Mouse (Mus musculus): ENCODE measurements around the gene Cideb. TPM values are rescaled to one million over a fixed set of nuclear protein-coding genes. Genes with fewer than 3 reads are reported as not detected.

Cideb gene
- polyA plus RNA-seq, 1 experiment from 2014 or later: 1.0 TPM

DNA sequence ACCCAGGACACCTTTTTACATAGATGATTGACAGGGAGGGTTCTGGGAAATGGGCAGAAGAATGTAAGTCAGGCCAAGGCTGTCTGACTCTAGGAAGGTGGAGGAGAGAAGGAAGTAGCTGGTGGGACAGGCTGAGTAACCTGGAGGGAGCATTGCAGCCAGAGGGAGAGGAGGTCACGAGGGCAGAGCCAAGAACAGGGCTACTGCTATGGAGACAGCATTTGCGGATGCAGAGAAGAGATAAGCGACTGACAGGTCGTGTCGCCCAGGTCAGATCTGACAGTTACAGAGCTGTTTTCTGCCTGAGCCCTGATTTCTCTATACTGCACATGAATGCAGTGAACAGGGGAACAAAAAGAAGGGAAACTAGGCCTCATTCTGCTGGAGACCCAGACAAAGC is 50.9 kb downstream of the Cideb start:
- 58% methylated on average over 5 of the region's 5 CpGs for WGBS
- no peak for ATAC-seq (ENCODE audit: insufficient number of reproducible peaks, low FRiP score)
- Histone ChIP-seq H3K27ac (ENCODE audit: poor library complexity, severe bottlenecking) (no peak overlapping the region), H3K4me1 (replicated peaks) (no peaks in the 10 kb centered on the region), H3K9me3 (replicated peaks) (no peaks in the 10 kb centered on the region), H3K4me2 (no peak overlapping the region), H3K9ac (no peak overlapping the region), H3K27me3 (replicated peaks) (peaks cover 23% of the 10 kb centered on the region), H3K36me3 (no peaks in the 10 kb centered on the region), H3K4me3 (no peak overlapping the region)

DNA sequence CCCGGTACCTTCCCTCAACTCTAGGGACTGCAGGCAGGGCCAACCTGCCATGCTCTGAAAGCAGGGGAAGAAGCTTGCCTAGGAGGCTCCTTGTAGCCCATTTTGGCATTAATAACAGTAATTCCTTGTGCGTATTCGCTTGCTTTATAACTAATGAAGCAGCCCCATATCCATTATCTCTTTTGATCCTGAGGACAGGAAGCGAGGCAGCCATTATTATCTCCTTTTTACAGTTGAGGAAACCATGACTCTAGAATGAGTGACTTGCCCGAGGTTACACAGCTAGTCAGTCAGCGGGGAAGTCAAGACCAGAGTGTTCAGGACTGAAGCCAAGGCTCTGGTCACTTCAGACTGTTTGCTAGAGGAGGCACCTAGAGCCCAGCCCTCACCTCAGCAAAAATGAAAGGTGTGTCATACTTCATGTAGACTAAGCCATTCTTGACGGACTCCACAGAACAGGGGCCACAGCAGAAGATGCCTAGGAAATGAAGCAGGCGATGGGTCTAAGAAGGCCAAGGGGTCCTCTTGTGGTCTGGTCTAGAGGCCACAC is 52.1 kb downstream of the Cideb start:
- no peaks in the 10 kb centered on the region for H3K4me1 ChIP-seq (replicated peaks)
- H3K9ac ChIP-seq: no peak overlapping the region
- no peak overlapping the region for H3K27ac ChIP-seq (ENCODE audit: poor library complexity, severe bottlenecking)
- H3K27me3 ChIP-seq (replicated peaks): peaks cover 14% of the 10 kb centered on the region
- ATAC-seq (ENCODE audit: insufficient number of reproducible peaks, low FRiP score): no peak
- no peak overlapping the region for H3K4me3 ChIP-seq
- H3K36me3 ChIP-seq: no peaks in the 10 kb centered on the region
- 80% methylated on average over 8 of the region's 8 CpGs for WGBS
- no peak overlapping the region for H3K4me2 ChIP-seq
- no peaks in the 10 kb centered on the region for H3K9me3 ChIP-seq (replicated peaks)

Other genes starting within 250 kb of the Cideb start
- gene Cpne6, start 248.0 kb downstream of the Cideb start, polyA plus RNA-seq (2016; fragmentation: Nextera tagmentation; extraction: Ambion mirVana): 0.30 and 0.59 TPM in 2 replicates
- not detected in 2 replicates for gene Nrl, start 233.5 kb downstream of the Cideb start, polyA plus RNA-seq (2016; fragmentation: Nextera tagmentation; extraction: Ambion mirVana)
- 38.8 and 43.0 TPM in 2 replicates for gene Pck2, start 218.2 kb downstream of the Cideb start, polyA plus RNA-seq (2016; fragmentation: Nextera tagmentation; extraction: Ambion mirVana)
- 73.2 and 78.7 TPM in 2 replicates for gene Dcaf11, start 198.5 kb downstream of the Cideb start, polyA plus RNA-seq (2016; fragmentation: Nextera tagmentation; extraction: Ambion mirVana)
- 0.96 TPM in 1 of 2 replicates, not detected in the other for gene A730061H03Rik, start 198.1 kb downstream of the Cideb start, polyA plus RNA-seq (2016; fragmentation: Nextera tagmentation; extraction: Ambion mirVana)
- 114 and 118 TPM in 2 replicates for gene Fitm1, start 182.8 kb downstream of the Cideb start, polyA plus RNA-seq (2016; fragmentation: Nextera tagmentation; extraction: Ambion mirVana)
- gene Psme1, start 180.3 kb downstream of the Cideb start, polyA plus RNA-seq (2016; fragmentation: Nextera tagmentation; extraction: Ambion mirVana): 211 and 212 TPM in 2 replicates
- gene Emc9, start 173.2 kb downstream of the Cideb start, polyA plus RNA-seq (2016; fragmentation: Nextera tagmentation; extraction: Ambion mirVana): 16.3 and 21.5 TPM in 2 replicates
- 200 and 213 TPM in 2 replicates for gene Psme2, start 167.3 kb downstream of the Cideb start, polyA plus RNA-seq (2016; fragmentation: Nextera tagmentation; extraction: Ambion mirVana)
- 16.4 and 16.8 TPM in 2 replicates for gene Rnf31, start 166.8 kb downstream of the Cideb start, polyA plus RNA-seq (2016; fragmentation: Nextera tagmentation; extraction: Ambion mirVana)
- gene Irf9, start 154.9 kb downstream of the Cideb start, polyA plus RNA-seq (2016; fragmentation: Nextera tagmentation; extraction: Ambion mirVana): 8.7 and 9.4 TPM in 2 replicates
- 16.5 and 17.5 TPM in 2 replicates for gene Rec8, start 140.4 kb downstream of the Cideb start, polyA plus RNA-seq (2016; fragmentation: Nextera tagmentation; extraction: Ambion mirVana)
- 66.1 and 68.4 TPM in 2 replicates for gene Ipo4, start 122.5 kb downstream of the Cideb start, polyA plus RNA-seq (2016; fragmentation: Nextera tagmentation; extraction: Ambion mirVana)
- 3.4 and 5.2 TPM in 2 replicates for gene Gm49378, start 120.6 kb downstream of the Cideb start, polyA plus RNA-seq (2016; fragmentation: Nextera tagmentation; extraction: Ambion mirVana)
- gene Tm9sf1, start 114.7 kb downstream of the Cideb start, polyA plus RNA-seq (2016; fragmentation: Nextera tagmentation; extraction: Ambion mirVana): 86.2 and 92.6 TPM in 2 replicates
- 0.45 and 0.60 TPM in 2 replicates for gene Tssk4, start 108.3 kb downstream of the Cideb start, polyA plus RNA-seq (2016; fragmentation: Nextera tagmentation; extraction: Ambion mirVana)
- 74.1 and 76.7 TPM in 2 replicates for gene Mdp1, start 98.0 kb downstream of the Cideb start, polyA plus RNA-seq (2016; fragmentation: Nextera tagmentation; extraction: Ambion mirVana)
- gene Gmpr2, start 86.5 kb downstream of the Cideb start, polyA plus RNA-seq (2016; fragmentation: Nextera tagmentation; extraction: Ambion mirVana): 39.8 and 44.6 TPM in 2 replicates
- 457 and 491 TPM in 2 replicates for gene Nedd8, start 86.3 kb downstream of the Cideb start, polyA plus RNA-seq (2016; fragmentation: Nextera tagmentation; extraction: Ambion mirVana)
- 36.1 and 37.6 TPM in 2 replicates for gene Tinf2, start 76.6 kb downstream of the Cideb start, polyA plus RNA-seq (2016; fragmentation: Nextera tagmentation; extraction: Ambion mirVana)
- gene Tgm1, start 44.5 kb downstream of the Cideb start, polyA plus RNA-seq (2016; fragmentation: Nextera tagmentation; extraction: Ambion mirVana): 0.27 and 0.70 TPM in 2 replicates
- 20.9 and 24.4 TPM in 2 replicates for gene Rabggta, start 36.2 kb downstream of the Cideb start, polyA plus RNA-seq (2016; fragmentation: Nextera tagmentation; extraction: Ambion mirVana)
- gene Dhrs1, start 12.8 kb downstream of the Cideb start, polyA plus RNA-seq (2016; fragmentation: Nextera tagmentation; extraction: Ambion mirVana): 59.2 and 60.8 TPM in 2 replicates
- 27.7 and 30.6 TPM in 2 replicates for gene Nop9, start 12.8 kb downstream of the Cideb start, polyA plus RNA-seq (2016; fragmentation: Nextera tagmentation; extraction: Ambion mirVana)
- 0.49 and 0.54 TPM in 2 replicates for gene Ltb4r2, start 3.0 kb upstream of the Cideb start, polyA plus RNA-seq (2016; fragmentation: Nextera tagmentation; extraction: Ambion mirVana)
- gene Ltb4r1, start 7.5 kb upstream of the Cideb start, polyA plus RNA-seq (2016; fragmentation: Nextera tagmentation; extraction: Ambion mirVana): 0.49 and 0.76 TPM in 2 replicates
- gene Adcy4, start 25.6 kb upstream of the Cideb start, polyA plus RNA-seq (2016; fragmentation: Nextera tagmentation; extraction: Ambion mirVana): 24.4 and 26.2 TPM in 2 replicates
- 19.7 and 20.3 TPM in 2 replicates for gene Ripk3, start 30.4 kb upstream of the Cideb start, polyA plus RNA-seq (2016; fragmentation: Nextera tagmentation; extraction: Ambion mirVana)
- 17.5 and 18.6 TPM in 2 replicates for gene Nfatc4, start 64.7 kb upstream of the Cideb start, polyA plus RNA-seq (2016; fragmentation: Nextera tagmentation; extraction: Ambion mirVana)
- gene Nynrin, start 95.6 kb upstream of the Cideb start, polyA plus RNA-seq (2016; fragmentation: Nextera tagmentation; extraction: Ambion mirVana): 33.3 and 38.2 TPM in 2 replicates
- 0.32 and 0.57 TPM in 2 replicates for gene Cbln3, start 125.9 kb upstream of the Cideb start, polyA plus RNA-seq (2016; fragmentation: Nextera tagmentation; extraction: Ambion mirVana)
- gene Khnyn, start 126.5 kb upstream of the Cideb start, polyA plus RNA-seq (2016; fragmentation: Nextera tagmentation; extraction: Ambion mirVana): 19.8 TPM in 2 replicates
- gene Sdr39u1, start 141.8 kb upstream of the Cideb start, polyA plus RNA-seq (2016; fragmentation: Nextera tagmentation; extraction: Ambion mirVana): 38.2 and 40.4 TPM in 2 replicates
- gene Cma1, start 186.2 kb upstream of the Cideb start, polyA plus RNA-seq (2016; fragmentation: Nextera tagmentation; extraction: Ambion mirVana): not detected in 2 replicates
- not detected in 2 replicates for gene Cma2, start 192.5 kb upstream of the Cideb start, polyA plus RNA-seq (2016; fragmentation: Nextera tagmentation; extraction: Ambion mirVana)